Mouse (Mus musculus): ENCODE measurements around the gene Klk6. TPM values are rescaled to one million over a fixed set of nuclear protein-coding genes. Genes with fewer than 3 reads are reported as not detected.

Gene Klk6
- polyA plus RNA-seq, 1 experiment from 2014 or later = not detected

DNA sequence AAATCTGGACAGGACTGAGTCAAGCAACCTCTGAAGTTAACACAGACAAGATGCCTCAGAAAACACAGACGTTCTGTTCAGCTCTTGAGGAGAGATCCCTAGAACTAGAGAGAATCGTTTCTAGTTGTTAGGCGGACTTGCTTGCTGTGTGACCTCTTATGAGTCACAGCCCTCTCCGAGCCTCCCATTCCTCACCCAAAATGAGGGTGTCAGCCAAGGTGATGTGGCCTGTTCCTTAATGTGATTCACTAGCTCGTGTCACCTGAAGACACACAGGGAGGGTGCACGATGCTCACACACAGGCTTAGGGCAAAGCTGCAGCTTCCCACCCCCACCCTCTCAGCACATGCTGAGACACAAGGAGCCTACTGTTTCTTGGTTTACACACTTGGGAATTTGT lies 44.1 kb upstream of the Klk6 start:
- Histone ChIP-seq H3K4me2 (replicated peaks; ENCODE audit: low read depth) (no peak overlapping the region), H3K9ac (ENCODE audit: low read depth, low read length) (no peak overlapping the region), H3K9me3 (ENCODE audit: control insufficient read depth) (no peaks in the 10 kb centered on the region), H3K4me1 (replicated peaks; ENCODE audit: control insufficient read depth, insufficient read depth, low read length) (0 out of 2 replicates have a peak, but pooled peaks cover 2% of the 10 kb centered on the region), H3K36me3 (ENCODE audit: control insufficient read depth, insufficient read depth) (no peaks in the 10 kb centered on the region), H3K4me3 (ENCODE audit: low read depth, low read length) (no peak overlapping the region), H3K27ac (ENCODE audit: low read depth, low read length) (no peak overlapping the region), H3K27me3 (replicated peaks; ENCODE audit: control insufficient read depth, insufficient read depth, low read length) (0 out of 2 replicates have a peak, but pooled peaks cover 6% of the 10 kb centered on the region)
- WGBS = 46% methylated on average over 6 of the region's 6 CpGs
- TF ChIP-seq CTCF (IDR thresholded peaks at IDR 0.05; ENCODE audit: low read depth) = no peak
- no peak for ATAC-seq

DNA sequence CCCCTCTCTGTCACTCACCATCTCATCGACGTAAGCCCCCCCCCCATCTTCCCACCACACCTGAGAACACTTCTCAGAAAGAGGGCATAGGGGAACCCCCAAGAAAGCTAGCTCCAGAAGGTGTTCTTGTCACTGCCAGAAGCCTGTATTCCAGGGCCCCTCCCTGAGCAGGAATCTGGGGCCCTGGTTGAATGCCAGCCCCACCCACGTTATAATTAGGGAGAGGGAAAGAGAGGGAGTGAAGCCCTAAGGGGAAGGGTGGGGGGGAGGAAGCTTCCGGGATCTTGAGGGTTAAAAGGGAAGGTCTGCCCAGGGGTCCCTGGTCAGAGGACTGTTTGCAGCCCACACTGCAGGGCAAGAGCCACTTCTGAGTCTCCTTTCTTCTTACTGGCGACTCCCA lies 43.6 kb upstream of the Klk6 start, which contains the start of gene Klk10:
Gene Klk10 (plus strand): TSS at position 290 of the 400 bp plus-strand sequence.
- 0 out of 2 replicates have a peak, but pooled peaks cover 2% of the 10 kb centered on the region for H3K4me1 ChIP-seq (replicated peaks; ENCODE audit: control insufficient read depth, insufficient read depth, low read length)
- no peaks in the 10 kb centered on the region for H3K36me3 ChIP-seq (ENCODE audit: control insufficient read depth, insufficient read depth)
- H3K9me3 ChIP-seq (ENCODE audit: control insufficient read depth) = no peaks in the 10 kb centered on the region
- no peak within 1 kb of the TSS for H3K4me3 ChIP-seq (ENCODE audit: low read depth, low read length)
- no peak within 1 kb of the TSS for H3K9ac ChIP-seq (ENCODE audit: low read depth, low read length)
- 0 out of 2 replicates have a peak, but pooled peaks cover 6% of the 10 kb centered on the region for H3K27me3 ChIP-seq (replicated peaks; ENCODE audit: control insufficient read depth, insufficient read depth, low read length)
- WGBS = 30% methylated on average over 5 of the region's 5 CpGs
- no peak within 1 kb of the TSS for H3K27ac ChIP-seq (ENCODE audit: low read depth, low read length)
- no peak for ATAC-seq
- H3K4me2 ChIP-seq (replicated peaks; ENCODE audit: low read depth) = no peak within 1 kb of the TSS
- no peak for TF ChIP-seq CTCF (IDR thresholded peaks at IDR 0.05; ENCODE audit: low read depth)

DNA sequence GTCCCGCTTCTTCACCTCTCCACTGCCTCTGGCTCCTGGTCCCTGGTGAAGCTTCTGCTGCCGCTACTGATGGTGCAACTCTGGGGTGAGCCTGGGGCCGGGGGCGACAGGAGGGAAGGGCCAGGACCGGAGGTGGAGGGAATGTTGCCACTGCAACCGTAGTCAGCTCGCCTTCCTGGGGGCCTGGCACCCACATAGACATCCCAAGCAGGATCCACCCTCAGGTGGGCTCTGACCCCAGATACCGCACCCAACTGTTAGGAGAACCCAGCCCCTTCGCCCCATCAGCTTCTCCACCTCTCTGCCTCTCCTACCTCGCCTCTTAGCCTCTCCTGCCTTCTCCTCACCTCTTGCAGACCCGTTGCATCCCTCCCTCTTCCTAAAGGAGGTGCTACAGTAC lies 42.8 kb upstream of the Klk6 start:
- Histone ChIP-seq H3K9ac (ENCODE audit: low read depth, low read length) (no peak overlapping the region), H3K36me3 (ENCODE audit: control insufficient read depth, insufficient read depth) (no peaks in the 10 kb centered on the region), H3K9me3 (ENCODE audit: control insufficient read depth) (no peaks in the 10 kb centered on the region), H3K4me2 (replicated peaks; ENCODE audit: low read depth) (no peak overlapping the region), H3K27ac (ENCODE audit: low read depth, low read length) (no peak overlapping the region), H3K4me3 (ENCODE audit: low read depth, low read length) (no peak overlapping the region), H3K4me1 (replicated peaks; ENCODE audit: control insufficient read depth, insufficient read depth, low read length) (0 out of 2 replicates have a peak, but pooled peaks cover 2% of the 10 kb centered on the region), H3K27me3 (replicated peaks; ENCODE audit: control insufficient read depth, insufficient read depth, low read length) (0 out of 2 replicates have a peak, but pooled peaks cover 6% of the 10 kb centered on the region)
- 91% methylated on average over 11 of the region's 11 CpGs for WGBS
- no peak for TF ChIP-seq CTCF (IDR thresholded peaks at IDR 0.05; ENCODE audit: low read depth)
- ATAC-seq = no peak

DNA sequence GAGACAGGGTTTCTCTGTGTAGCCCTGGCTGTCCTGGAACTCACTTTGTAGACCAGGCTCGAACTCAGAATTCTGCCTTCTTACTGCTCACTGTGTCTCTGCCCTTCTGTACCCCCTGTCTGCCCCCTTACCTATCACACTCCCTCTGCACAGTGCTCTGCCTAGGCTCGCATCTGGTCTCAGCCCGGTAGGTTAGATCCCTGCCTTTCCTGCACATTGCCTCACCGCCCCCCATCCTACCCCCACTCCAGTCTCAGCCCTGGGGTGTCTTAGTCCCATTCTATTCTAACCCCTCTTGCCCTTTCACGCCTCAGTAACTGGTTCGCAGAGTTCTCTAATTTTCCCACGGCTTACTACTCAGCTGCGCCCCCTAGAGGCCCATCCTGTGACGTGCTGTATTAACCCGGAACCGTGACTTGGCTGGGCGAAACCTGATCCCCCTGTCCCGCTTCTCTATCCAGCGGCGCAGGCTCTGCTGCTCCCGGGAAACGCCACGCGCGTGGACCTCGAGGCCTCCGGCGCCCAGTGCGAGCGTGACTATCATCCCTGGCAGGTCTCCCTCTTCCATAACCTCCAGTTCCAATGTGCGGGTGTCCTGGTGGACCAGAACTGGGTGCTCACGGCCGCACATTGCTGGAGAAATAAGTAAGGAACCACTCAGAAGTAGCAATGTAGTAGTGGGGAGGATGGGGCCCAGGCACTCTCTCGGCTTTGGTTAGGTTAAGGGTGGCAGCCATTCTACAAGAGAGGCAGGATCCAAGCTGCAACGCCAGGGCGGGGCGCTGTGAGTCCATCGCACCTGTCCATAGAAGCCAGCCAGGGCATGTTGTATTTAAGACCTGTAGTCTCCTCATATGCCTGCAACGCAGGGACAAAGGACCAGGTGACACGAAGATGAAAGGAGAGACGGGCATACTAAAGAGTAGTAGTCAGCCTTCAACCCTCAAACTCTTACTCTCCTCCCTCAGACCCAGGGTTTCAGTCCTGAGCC lies 41.7 kb upstream of the Klk6 start:
- ATAC-seq = peak; percentile 67
- Histone ChIP-seq H3K27me3 (replicated peaks; ENCODE audit: control insufficient read depth, insufficient read depth, low read length) (0 out of 2 replicates have a peak, but pooled peaks cover 6% of the 10 kb centered on the region), H3K9me3 (ENCODE audit: control insufficient read depth) (no peaks in the 10 kb centered on the region), H3K4me2 (replicated peaks; ENCODE audit: low read depth) (peak overlapping the region; percentile 72), H3K4me1 (replicated peaks; ENCODE audit: control insufficient read depth, insufficient read depth, low read length) (0 out of 2 replicates have a peak, but pooled peaks cover 2% of the 10 kb centered on the region), H3K36me3 (ENCODE audit: control insufficient read depth, insufficient read depth) (no peaks in the 10 kb centered on the region), H3K9ac (ENCODE audit: low read depth, low read length) (no peak overlapping the region), H3K4me3 (ENCODE audit: low read depth, low read length) (peak overlapping the region; percentile 28), H3K27ac (ENCODE audit: low read depth, low read length) (no peak overlapping the region)
- 9% methylated on average over 36 of the region's 36 CpGs for WGBS
- peak; percentile 88 for TF ChIP-seq CTCF (IDR thresholded peaks at IDR 0.05; ENCODE audit: low read depth)

DNA sequence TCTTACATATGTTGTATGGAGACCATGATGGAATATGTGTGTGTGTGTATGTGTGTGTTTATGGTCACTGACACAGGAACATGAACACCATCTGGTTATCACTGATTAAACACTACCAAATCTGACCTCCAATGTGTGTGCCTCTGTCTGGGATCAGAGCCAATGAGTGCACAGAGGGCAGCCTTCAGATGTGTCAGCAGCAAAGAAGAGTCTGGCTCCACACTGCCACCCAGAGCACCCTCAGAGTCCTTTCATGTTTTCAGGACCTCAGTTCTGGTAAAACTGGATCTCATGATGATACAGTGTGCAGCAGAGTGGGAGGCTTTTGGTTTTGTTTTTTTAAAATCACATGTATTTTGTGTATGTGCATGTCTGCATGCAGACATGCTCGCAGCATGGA lies 39.0 kb upstream of the Klk6 start:
- peak; percentile 40 for TF ChIP-seq CTCF (IDR thresholded peaks at IDR 0.05; ENCODE audit: low read depth)
- WGBS = 79% methylated on average over 1 of the region's 1 CpGs
- ATAC-seq = no peak
- H3K4me1 ChIP-seq (replicated peaks; ENCODE audit: control insufficient read depth, insufficient read depth, low read length) = 0 out of 2 replicates have a peak, but pooled peaks cover 2% of the 10 kb centered on the region
- H3K9me3 ChIP-seq (ENCODE audit: control insufficient read depth) = no peaks in the 10 kb centered on the region
- H3K4me3 ChIP-seq (ENCODE audit: low read depth, low read length) = no peak overlapping the region
- H3K36me3 ChIP-seq (ENCODE audit: control insufficient read depth, insufficient read depth) = no peaks in the 10 kb centered on the region
- H3K27ac ChIP-seq (ENCODE audit: low read depth, low read length) = no peak overlapping the region
- 0 out of 2 replicates have a peak, but pooled peaks cover 6% of the 10 kb centered on the region for H3K27me3 ChIP-seq (replicated peaks; ENCODE audit: control insufficient read depth, insufficient read depth, low read length)
- no peak overlapping the region for H3K9ac ChIP-seq (ENCODE audit: low read depth, low read length)
- no peak overlapping the region for H3K4me2 ChIP-seq (replicated peaks; ENCODE audit: low read depth)

DNA sequence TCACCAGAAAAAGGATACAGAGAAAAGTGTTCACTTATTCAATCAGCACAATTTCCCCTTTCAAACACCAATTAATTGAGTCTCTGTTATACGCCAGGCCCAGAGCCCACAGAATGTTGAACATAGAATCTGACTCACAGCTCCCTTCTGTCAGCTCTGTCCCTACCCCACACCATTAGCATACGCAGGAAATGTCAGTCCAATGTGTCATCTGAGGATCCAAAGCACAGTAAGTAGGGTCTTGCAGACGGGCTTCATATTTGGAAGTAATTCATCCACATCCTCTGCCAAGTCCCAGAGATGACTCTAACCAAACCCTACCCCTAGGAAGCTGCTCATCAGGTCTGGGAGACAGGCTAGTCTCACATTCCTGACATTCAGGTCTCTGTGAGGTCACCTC lies 36.2 kb upstream of the Klk6 start:
- Histone ChIP-seq H3K4me3 (ENCODE audit: low read depth, low read length) (no peak overlapping the region), H3K9ac (ENCODE audit: low read depth, low read length) (no peak overlapping the region), H3K27ac (ENCODE audit: low read depth, low read length) (no peak overlapping the region), H3K36me3 (ENCODE audit: control insufficient read depth, insufficient read depth) (no peaks in the 10 kb centered on the region), H3K4me1 (replicated peaks; ENCODE audit: control insufficient read depth, insufficient read depth, low read length) (no peaks in the 10 kb centered on the region), H3K27me3 (replicated peaks; ENCODE audit: control insufficient read depth, insufficient read depth, low read length) (0 out of 2 replicates have a peak, but pooled peaks cover under 1% of the 10 kb centered on the region), H3K9me3 (ENCODE audit: control insufficient read depth) (no peaks in the 10 kb centered on the region), H3K4me2 (replicated peaks; ENCODE audit: low read depth) (no peak overlapping the region)
- TF ChIP-seq CTCF (IDR thresholded peaks at IDR 0.05; ENCODE audit: low read depth) = no peak
- WGBS = 69% methylated on average over 3 of the region's 3 CpGs
- ATAC-seq = no peak
